Mouse (Mus musculus): Measurements from ENCODE around the gene Ubald2.

GRCm38 (mm10) chr11:116432127-116432526 lies 1.8 kb upstream of the Ubald2 start:
- TF ChIP-seq CTCF (IDR thresholded peaks at IDR 0.05): no peak
- TF ChIP-seq EP300 (IDR thresholded peaks at IDR 0.05): no peak
